In the genomic region with DNA sequence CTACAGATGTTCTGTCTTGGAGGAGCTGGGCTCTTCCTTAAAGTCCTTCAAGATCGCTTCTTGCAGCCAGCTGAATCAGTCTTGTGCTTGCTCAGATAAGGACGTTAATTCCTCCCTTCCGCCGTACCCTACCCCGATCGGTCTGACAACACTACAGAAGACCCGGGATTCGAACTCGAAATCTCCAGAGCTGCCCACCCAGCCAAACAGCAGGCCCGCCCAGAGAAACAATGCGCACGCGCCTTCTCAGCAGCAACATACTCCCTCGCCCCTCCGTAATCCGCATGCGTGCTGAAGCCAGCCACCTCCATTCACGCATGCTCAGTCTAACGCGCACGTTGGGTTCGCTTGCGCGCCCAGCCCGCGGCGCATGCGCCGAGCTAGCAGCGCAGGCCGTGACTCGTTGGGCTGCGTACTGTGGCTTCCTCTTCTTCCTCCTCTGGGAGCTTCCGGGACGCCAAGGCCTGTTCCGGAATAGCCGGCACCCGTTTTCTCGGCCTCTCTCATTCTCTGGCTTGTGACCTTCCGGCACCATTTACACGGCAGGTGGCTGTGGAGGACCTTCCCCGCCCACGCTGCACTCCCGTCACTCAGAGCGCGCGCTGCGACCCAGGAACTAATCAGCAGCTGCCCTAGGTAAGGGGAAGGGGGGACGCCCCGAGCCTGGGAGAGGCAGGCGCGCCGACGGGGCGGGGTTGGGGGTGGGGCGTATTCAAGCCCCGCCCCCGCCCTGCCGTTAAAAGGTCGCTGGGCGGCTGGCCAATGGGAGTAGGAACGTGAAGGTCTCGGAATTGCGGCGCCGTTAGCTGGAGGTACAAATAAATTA, we compare ENCODE assay signal across 7 mouse cellular contexts. TPM values are rescaled to one million over a fixed set of nuclear protein-coding genes. Genes with fewer than 3 reads are reported as not detected.
DNase-seq lines count a peak whose midpoint lies in the region; ATAC-seq and TF ChIP-seq lines count a peak whose summit lies in the region.

A gene (plus strand): TSS at position 364 of the 826 bp plus-strand sequence.

- peak; percentile 97 for ATAC-seq in intestine, postnatal 0 days
- peak; percentile 97 for ATAC-seq in midbrain, embryonic 12.5 days (ENCODE audit: low FRiP score, low read depth)

- peak within 1 kb of the TSS; percentile 97 for H3K27ac ChIP-seq in intestine, postnatal 0 days (ENCODE audit: low read depth, low read length)
- H3K27ac ChIP-seq in midbrain, embryonic 12.5 days (replicated peaks) = peak within 1 kb of the TSS; percentile 97
- H3K27ac ChIP-seq in small intestine, adult 2 months (ENCODE audit: insufficient read depth, low read depth, low read length) = peak within 1 kb of the TSS; percentile 97

- peak; percentile 97 for DNase-seq in adrenal gland, adult 8-10 months
- peak; percentile 95 for DNase-seq in embryo, embryonic 9.5 days (ENCODE audit: extremely low spot score)
- DNase-seq in gastrocnemius, postnatal 4 days (ENCODE audit: low spot score in 2 of 2) = peak; percentile 89 to 96
- peak; percentile 98 for DNase-seq in left cerebral cortex, postnatal 4 days

- H3K4me3 ChIP-seq in intestine, postnatal 0 days (ENCODE audit: low read depth, low read length) = peak within 1 kb of the TSS; percentile 56
- peak within 1 kb of the TSS; percentile 66 for H3K4me3 ChIP-seq in midbrain, embryonic 12.5 days
- peak within 1 kb of the TSS; percentile 70 for H3K4me3 ChIP-seq in small intestine, adult 2 months (ENCODE audit: low read depth, low read length)

- no peaks in the 10 kb centered on the region for H3K27me3 ChIP-seq in intestine, postnatal 0 days (replicated peaks; ENCODE audit: control insufficient read depth, insufficient read depth, low read length)
- H3K27me3 ChIP-seq in midbrain, embryonic 12.5 days = no peaks in the 10 kb centered on the region
- no peaks in the 10 kb centered on the region for H3K27me3 ChIP-seq in small intestine, adult 2 months (ENCODE audit: control insufficient read depth, insufficient read depth, low read length)

- intact Hi-C loops in left cerebral cortex, postnatal 4 days (cut with DNase I) = no loop called here

- H3K9me3 ChIP-seq in intestine, postnatal 0 days (ENCODE audit: control insufficient read depth) = no peaks in the 10 kb centered on the region
- H3K9me3 ChIP-seq in midbrain, embryonic 12.5 days = no peaks in the 10 kb centered on the region

- no peaks in the 10 kb centered on the region for H3K4me1 ChIP-seq in intestine, postnatal 0 days (replicated peaks; ENCODE audit: control insufficient read depth, insufficient read depth, low read length)
- peaks cover 5% of the 10 kb centered on the region; the same call in 1 of the 2 replicates for H3K4me1 ChIP-seq in midbrain, embryonic 12.5 days
- H3K4me1 ChIP-seq in small intestine, adult 2 months (ENCODE audit: control insufficient read depth, insufficient read depth, insufficient read length, low read length) = peaks cover 8% of the 10 kb centered on the region

- TF ChIP-seq CTCF in intestine, postnatal 0 days (IDR thresholded peaks at IDR 0.05; ENCODE audit: low read depth) = no peak
- no peak for TF ChIP-seq CTCF in small intestine, adult 2 months (IDR thresholded peaks at IDR 0.05; ENCODE audit: extremely low read depth, insufficient read length, insufficient replicate concordance, low read depth, low read length)

- WGBS in intestine, postnatal 0 days = 2% methylated on average over 66 of the region's 66 CpGs
- WGBS in midbrain, embryonic 12.5 days = 3% methylated on average over 66 of the region's 66 CpGs
- 1% methylated on average over 66 of the region's 66 CpGs for WGBS in small intestine, adult 2 months

- peak; percentile 48; the same call in 1 of the 2 replicates for TF ChIP-seq POLR2A in small intestine, adult 2 months (IDR thresholded peaks at IDR 0.05; ENCODE audit: low read depth, low read length)

- peak within 1 kb of the TSS; percentile 70 for H3K4me2 ChIP-seq in intestine, postnatal 0 days (replicated peaks; ENCODE audit: low read depth)
- peak within 1 kb of the TSS; percentile 62 for H3K4me2 ChIP-seq in midbrain, embryonic 12.5 days (replicated peaks)

- H3K36me3 ChIP-seq in intestine, postnatal 0 days (ENCODE audit: control insufficient read depth, insufficient read depth) = peaks cover 15% of the 10 kb centered on the region; the same call in 1 of the 2 replicates
- peaks cover 25% of the 10 kb centered on the region for H3K36me3 ChIP-seq in midbrain, embryonic 12.5 days
- H3K36me3 ChIP-seq in small intestine, adult 2 months (ENCODE audit: control insufficient read depth, insufficient read depth, low read length) = peaks cover 2% of the 10 kb centered on the region; the same call in 1 of the 2 replicates

- H3K9ac ChIP-seq in intestine, postnatal 0 days (ENCODE audit: low read depth, low read length) = peak within 1 kb of the TSS; percentile 68
- peak within 1 kb of the TSS; percentile 65 for H3K9ac ChIP-seq in midbrain, embryonic 12.5 days (replicated peaks)

RNA-seq across cellular contexts. Expression of the gene that starts here (rescaled TPM):
- 10 to 100 TPM; 20.2 to 39.0 (median 25.9) TPM for total RNA-seq in adrenal gland, adult 8-10 months (2022)
- 10 to 100 TPM; 18.1 to 21.1 TPM for total RNA-seq in gastrocnemius, postnatal 4 days (2021)
- polyA plus RNA-seq in intestine, postnatal 0 days (2015; fragmentation: Nextera tagmentation; extraction: Ambion mirVana) = 14.0 and 15.1 TPM in 2 replicates
- 10 to 100 TPM; 42.0 to 43.2 TPM for total RNA-seq in left cerebral cortex, postnatal 4 days (2021)
- polyA plus RNA-seq in midbrain, embryonic 12.5 days (2016; fragmentation: Nextera tagmentation; extraction: Ambion mirVana) = 30.9 and 32.4 TPM in 2 replicates
- polyA plus RNA-seq in small intestine, adult 2 months (2012; rRNA removed) = 29.9 and 54.2 TPM in 2 replicates

Comparison
In these comparisons a context has a peak if more than half of its experiments do, and no peak if none do; other contexts are left out.
1. Peak in every context shown above with its lines: DNase-seq, ATAC-seq, H3K4me3 ChIP-seq and H3K27ac ChIP-seq.